Mouse (Mus musculus): ENCODE measurements around the gene Cpne4. TPM values are rescaled to one million over a fixed set of nuclear protein-coding genes. Genes with fewer than 3 reads are reported as not detected.

Gene Cpne4
- total and polyA plus RNA-seq, 3 experiments = not detected

DNA sequence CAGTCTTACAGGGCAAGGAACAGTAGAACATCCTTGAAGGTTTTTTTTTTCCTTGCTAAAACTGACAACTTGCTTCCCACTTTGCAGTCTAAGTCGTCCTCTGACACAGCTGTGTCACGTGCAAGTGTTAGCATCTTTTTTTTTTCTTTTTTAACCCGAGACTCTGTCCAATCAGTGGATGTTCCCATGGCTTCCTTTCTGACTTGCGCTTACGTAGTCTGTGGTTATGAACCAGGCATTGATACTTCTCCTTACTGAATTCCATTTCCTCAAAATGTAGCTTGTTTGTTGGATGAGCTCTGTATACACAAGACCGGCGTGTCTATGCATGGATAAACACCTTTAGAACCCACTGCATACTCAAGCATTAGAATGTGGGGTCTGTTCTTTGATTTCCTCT, 82.2 kb downstream of the Cpne4 start:
- no peaks in the 10 kb centered on the region for H3K36me3 ChIP-seq (replicated peaks in 1 of 2; ENCODE audit: control insufficient read depth in 1 of 2, insufficient read depth in 1 of 2, low read length in 1 of 2)
- DNase-seq (ENCODE audit: extremely low read depth) = no peak
- no peak overlapping the region for H3K9ac ChIP-seq (ENCODE audit: insufficient read depth, low read depth)
- dilution Hi-C loops (cut with MboI; ENCODE audit: extremely low pct_ligation_motif_present, extremely low pct_unique_long_range_greater_than_20kb, low sequenced_read_pairs) (no loop called here), in situ Hi-C loops (cut with MboI; ENCODE audit: low pct_ligation_motif_present, low pct_unique_long_range_greater_than_20kb, low sequenced_read_pairs) (no loop called here)
- no peaks in the 10 kb centered on the region for H3K9me3 ChIP-seq (replicated peaks; ENCODE audit: low read length)
- no peaks in the 10 kb centered on the region for H3K79me2 ChIP-seq (replicated peaks; ENCODE audit: control insufficient read depth, extremely low read depth, insufficient read depth, poor library complexity, severe bottlenecking)
- H3K4me3 ChIP-seq (replicated peaks in 1 of 3; ENCODE audit: low read depth in 2 of 3, low read length in 2 of 3, poor library complexity in 1 of 3) = no peak overlapping the region
- peaks cover 48% of the 10 kb centered on the region for H3K27me3 ChIP-seq (replicated peaks)
- H3K27ac ChIP-seq (ENCODE audit: insufficient read depth, low read depth) = no peak overlapping the region
- no peak for TF ChIP-seq JUN (IDR thresholded peaks at IDR 0.05; ENCODE audit: insufficient read depth, low read depth, low read length)
- TF ChIP-seq MAX (IDR thresholded peaks at IDR 0.05; ENCODE audit: low read length) = no peak
- no peak for TF ChIP-seq USF2 (conservative IDR thresholded peaks at IDR 0.05; ENCODE audit: low read depth, low read length)
- TF ChIP-seq SMC3 (IDR thresholded peaks at IDR 0.05; ENCODE audit: low read depth, low read length) = no peak
- no peak for TF ChIP-seq GABPA (IDR thresholded peaks at IDR 0.05; ENCODE audit: insufficient replicate concordance, low read depth, low read length)
- no peak for TF ChIP-seq EP300 (IDR thresholded peaks at IDR 0.05; ENCODE audit: low read length)
- no peaks in the 10 kb centered on the region for H3K4me1 ChIP-seq (ENCODE audit: control insufficient read depth in 1 of 2, insufficient read depth in 2 of 2)
- no peak overlapping the region for H3K4me2 ChIP-seq (ENCODE audit: insufficient read depth, low read depth, poor library complexity, severe bottlenecking)

DNA sequence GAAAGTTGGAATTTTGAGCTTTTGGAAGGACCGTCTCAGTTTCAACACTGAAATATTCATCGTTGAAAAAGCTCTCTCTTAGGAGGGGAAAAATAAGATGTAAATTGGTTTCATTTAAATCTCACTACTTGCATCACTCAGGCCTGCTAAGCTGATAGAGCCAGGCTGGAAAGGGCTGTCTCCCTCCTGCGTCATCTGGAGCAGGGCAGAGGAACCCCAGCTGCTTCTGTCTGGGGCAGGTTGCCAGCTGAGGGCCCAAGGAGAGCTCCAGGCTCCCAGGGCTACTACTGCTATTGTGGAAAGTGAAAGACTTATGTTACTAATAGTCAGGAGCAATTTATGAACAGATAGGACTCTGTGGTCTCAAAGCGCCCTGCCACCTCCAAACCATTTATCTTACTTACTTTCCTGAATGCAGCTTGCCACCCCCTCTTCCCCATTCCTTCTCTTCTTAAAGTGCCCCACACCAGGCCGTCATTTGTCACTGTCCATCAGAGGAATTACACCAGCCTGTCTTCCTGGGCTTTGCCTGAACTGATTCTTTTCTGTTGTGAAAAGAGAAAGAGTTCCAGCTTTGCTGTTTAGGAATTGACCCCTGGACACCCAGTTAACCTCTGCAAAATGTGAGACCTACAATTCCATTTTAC, 99.4 kb downstream of the Cpne4 start:
- no peak overlapping the region for H3K4me2 ChIP-seq (ENCODE audit: insufficient read depth, low read depth, poor library complexity, severe bottlenecking)
- H3K36me3 ChIP-seq (replicated peaks in 1 of 2; ENCODE audit: control insufficient read depth in 1 of 2, insufficient read depth in 1 of 2, low read length in 1 of 2) = no peaks in the 10 kb centered on the region
- no peak overlapping the region for H3K27ac ChIP-seq (ENCODE audit: insufficient read depth, low read depth)
- TF ChIP-seq CHD2 (IDR thresholded peaks at IDR 0.05; ENCODE audit: low read length) = no peak
- TF ChIP-seq POLR2A (IDR thresholded peaks at IDR 0.05; ENCODE audit: low read depth, low read length) = no peak
- TF ChIP-seq KAT2A (IDR thresholded peaks at IDR 0.05; ENCODE audit: insufficient replicate concordance, low read length) = no peak
- no peak for TF ChIP-seq SMC3 (IDR thresholded peaks at IDR 0.05; ENCODE audit: low read depth, low read length)
- no peak for TF ChIP-seq MEF2A (IDR thresholded peaks at IDR 0.05; ENCODE audit: borderline replicate concordance, low read depth, low read length)
- TF ChIP-seq ETS1 (conservative IDR thresholded peaks at IDR 0.05; ENCODE audit: low read depth, low read length) = no peak
- TF ChIP-seq TBP (conservative IDR thresholded peaks at IDR 0.05; ENCODE audit: low read depth, low read length) = no peak
- no peak for TF ChIP-seq PAX5 (IDR thresholded peaks at IDR 0.05; ENCODE audit: low read length)
- TF ChIP-seq ZMIZ1 (IDR thresholded peaks at IDR 0.05; ENCODE audit: low read depth, low read length) = no peak
- no peak for TF ChIP-seq CTCF (conservative IDR thresholded peaks at IDR 0.05 in 1 of 2, IDR thresholded peaks at IDR 0.05 in 1 of 2; ENCODE audit: low read depth in 2 of 2, low read length in 2 of 2)
- no peak for TF ChIP-seq RCOR1 (conservative IDR thresholded peaks at IDR 0.05; ENCODE audit: low read depth, low read length)
- TF ChIP-seq ZNF384 (IDR thresholded peaks at IDR 0.05; ENCODE audit: low read depth, low read length) = no peak
- TF ChIP-seq USF2 (conservative IDR thresholded peaks at IDR 0.05; ENCODE audit: low read depth, low read length) = no peak
- H3K9me3 ChIP-seq (replicated peaks; ENCODE audit: low read length) = no peaks in the 10 kb centered on the region
- H3K4me3 ChIP-seq (replicated peaks in 1 of 3; ENCODE audit: low read depth in 2 of 3, low read length in 2 of 3, poor library complexity in 1 of 3) = no peak overlapping the region
- dilution Hi-C loops (cut with MboI; ENCODE audit: extremely low pct_ligation_motif_present, extremely low pct_unique_long_range_greater_than_20kb, low sequenced_read_pairs) = no loop called here
- no peak for DNase-seq (ENCODE audit: extremely low read depth)
- H3K4me1 ChIP-seq (ENCODE audit: control insufficient read depth in 1 of 2, insufficient read depth in 2 of 2) = no peaks in the 10 kb centered on the region
- no peak overlapping the region for H3K9ac ChIP-seq (ENCODE audit: insufficient read depth, low read depth)
- in situ Hi-C loops (cut with MboI; ENCODE audit: low pct_ligation_motif_present, low pct_unique_long_range_greater_than_20kb, low sequenced_read_pairs) = no loop called here
- H3K27me3 ChIP-seq (replicated peaks) = peaks cover 18% of the 10 kb centered on the region
- H3K79me2 ChIP-seq (replicated peaks; ENCODE audit: control insufficient read depth, extremely low read depth, insufficient read depth, poor library complexity, severe bottlenecking) = no peaks in the 10 kb centered on the region
